ENCODE assay signal across 8 mouse cellular contexts in the genomic region with DNA sequence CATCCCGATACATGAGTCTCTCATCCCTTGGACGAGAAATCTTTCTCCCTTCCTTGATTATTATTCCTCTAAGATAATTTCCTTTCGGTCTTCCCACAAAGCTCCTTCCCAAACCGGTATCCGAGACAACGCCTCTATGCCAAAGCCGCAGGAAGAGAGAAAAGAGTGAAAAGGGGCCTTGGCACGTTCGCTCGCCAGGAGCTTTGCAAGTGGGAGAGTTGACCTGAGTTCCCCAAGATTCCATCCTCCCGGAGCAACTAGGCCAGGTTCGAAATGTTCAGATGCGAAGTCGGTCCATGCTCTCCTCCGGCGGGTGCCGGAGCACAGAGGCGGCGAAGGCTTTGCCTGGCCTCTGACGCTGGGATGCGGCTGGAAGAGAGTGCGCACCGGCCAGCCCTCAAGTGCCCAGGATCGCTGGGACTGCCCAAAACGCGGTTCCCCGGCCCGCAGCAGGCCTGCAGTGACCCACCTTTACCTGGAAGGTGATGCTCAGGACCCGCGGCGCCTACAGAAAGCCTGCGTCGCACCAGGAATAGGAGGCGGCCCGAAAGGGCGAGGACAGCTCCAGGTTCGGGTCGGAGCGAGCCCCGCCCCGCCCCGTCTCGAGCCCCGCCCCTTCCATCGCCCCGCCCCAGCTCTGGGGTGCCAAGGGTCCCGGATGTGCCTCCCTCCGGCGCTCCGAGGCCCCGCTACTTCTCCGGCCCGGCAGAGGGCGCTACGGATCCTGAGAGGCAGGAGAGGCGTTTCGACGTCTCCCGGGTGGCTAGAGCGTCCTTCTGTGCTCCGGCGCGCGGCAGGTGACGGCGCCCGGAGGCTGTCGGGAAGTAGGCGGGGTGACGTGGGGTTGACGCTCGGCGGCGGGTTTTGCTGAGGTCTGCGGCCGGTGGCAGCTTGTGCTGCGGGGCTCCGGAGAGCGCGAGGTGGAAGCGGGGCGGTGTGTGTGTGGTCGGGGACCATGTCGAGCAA. TPM values are rescaled to one million over a fixed set of nuclear protein-coding genes. Genes with fewer than 3 reads are reported as not detected.
DNase-seq lines count a peak whose midpoint lies in the region; ATAC-seq and TF ChIP-seq lines count a peak whose summit lies in the region.

A gene (minus strand): TSS at position 623 of the 966 bp plus-strand sequence.
A gene (plus strand): TSS at position 827 of the 966 bp plus-strand sequence.

- H3K27me3 ChIP-seq in heart, embryonic 10.5 days (ENCODE audit: insufficient read depth, poor library complexity, severe bottlenecking) = no peaks in the 10 kb centered on the region
- H3K27me3 ChIP-seq in kidney, embryonic 15.5 days = no peaks in the 10 kb centered on the region

- H3K9ac ChIP-seq in kidney, embryonic 15.5 days = peak within 1 kb of the TSS; percentile 84

- H3K4me3 ChIP-seq in bone marrow macrophage, adult 2 months (ENCODE audit: insufficient read depth, low read length) = peak within 1 kb of the TSS; percentile 85
- peak within 1 kb of the TSS; percentile 83 for H3K4me3 ChIP-seq in embryonic fibroblast, embryonic 13.5 days (ENCODE audit: insufficient read depth, low read length)
- peak within 1 kb of the TSS; percentile 90 for H3K4me3 ChIP-seq in heart, embryonic 10.5 days
- peak within 1 kb of the TSS; percentile 90 for H3K4me3 ChIP-seq in kidney, embryonic 15.5 days (replicated peaks)

- peaks cover 18% of the 10 kb centered on the region for H3K4me1 ChIP-seq in bone marrow macrophage, adult 2 months (ENCODE audit: control insufficient read depth, insufficient read depth, low read length)
- H3K4me1 ChIP-seq in embryonic fibroblast, embryonic 13.5 days (ENCODE audit: control insufficient read depth, insufficient read depth, low read length) = peaks cover 3% of the 10 kb centered on the region; the same call in 1 of the 2 replicates
- peaks cover 7% of the 10 kb centered on the region; the same call in 1 of the 2 replicates for H3K4me1 ChIP-seq in heart, embryonic 10.5 days
- H3K4me1 ChIP-seq in kidney, embryonic 15.5 days = peaks cover 8% of the 10 kb centered on the region

- no peak; the same call in 1 of the 2 replicates for TF ChIP-seq CTCF in bone marrow macrophage, adult 2 months (IDR thresholded peaks at IDR 0.05; ENCODE audit: low read depth, low read length)
- peak; percentile 77 for TF ChIP-seq CTCF in embryonic fibroblast, embryonic 13.5 days (IDR thresholded peaks at IDR 0.05; ENCODE audit: borderline replicate concordance, insufficient read depth, low read length)

- peak; percentile 97 for ATAC-seq in kidney, embryonic 15.5 days (replicated peaks; ENCODE audit: low FRiP score)
- peak; percentile 96 for ATAC-seq in monocyte, adult 5-6 weeks (replicated peaks; ENCODE audit: insufficient number of reproducible peaks, low FRiP score, low TSS enrichment, poor library complexity, severe bottlenecking)

- DNase-seq in A20 (ENCODE audit: low read depth, low spot score) (peak; percentile 98), liver (peak; percentile 100)
- DNase-seq in heart, embryonic 10.5 days (ENCODE audit: low spot score) = peak; percentile 98
- DNase-seq in spleen, postnatal 4 days (ENCODE audit: low spot score in 2 of 2) = peak; percentile 99 to 100

- H3K36me3 ChIP-seq in heart, embryonic 10.5 days = peaks cover 3% of the 10 kb centered on the region; the same call in 1 of the 2 replicates
- H3K36me3 ChIP-seq in kidney, embryonic 15.5 days = peaks cover 7% of the 10 kb centered on the region; the same call in 1 of the 2 replicates

- no peak for TF ChIP-seq POLR2A in bone marrow macrophage, adult 2 months (IDR thresholded peaks at IDR 0.05; ENCODE audit: borderline replicate concordance, low read depth, low read length)
- TF ChIP-seq POLR2A in embryonic fibroblast, embryonic 13.5 days (IDR thresholded peaks at IDR 0.05; ENCODE audit: low read depth, low read length) = peak; percentile 78

- no peaks in the 10 kb centered on the region for H3K9me3 ChIP-seq in heart, embryonic 10.5 days
- no peaks in the 10 kb centered on the region for H3K9me3 ChIP-seq in kidney, embryonic 15.5 days (replicated peaks)

- H3K4me2 ChIP-seq in kidney, embryonic 15.5 days = peak within 1 kb of the TSS; percentile 80

- under 1% methylated on average over 72 of the region's 84 CpGs for WGBS in heart, embryonic 10.5 days
- WGBS in kidney, embryonic 15.5 days = under 1% methylated on average over 81 of the region's 84 CpGs

- H3K27ac ChIP-seq in bone marrow macrophage, adult 2 months (ENCODE audit: insufficient read depth, low read depth, low read length) = peak within 1 kb of the TSS; percentile 81
- no peak within 1 kb of the TSS for H3K27ac ChIP-seq in embryonic fibroblast, embryonic 13.5 days (ENCODE audit: insufficient read depth, low read length)
- H3K27ac ChIP-seq in heart, embryonic 10.5 days = peak within 1 kb of the TSS; percentile 93
- peak within 1 kb of the TSS; percentile 83 for H3K27ac ChIP-seq in kidney, embryonic 15.5 days

RNA-seq across cellular contexts. Expression of the first gene that starts in this region (rescaled TPM):
- 8.2 and 8.6 TPM in 2 replicates for polyA plus RNA-seq in bone marrow macrophage, adult 2 months (2012; ENCODE audit: insufficient read depth, insufficient read length, missing spikeins)
- 23.2 and 24.7 TPM in 2 replicates for polyA plus RNA-seq in embryonic fibroblast, embryonic 13.5 days (2011; ENCODE audit: insufficient read length, low read depth, missing spikeins)
- polyA plus RNA-seq in heart, embryonic 10.5 days (2016; fragmentation: Nextera tagmentation; extraction: Ambion mirVana) = 14.2 and 16.6 TPM in 2 replicates
- 14.6 and 16.8 TPM in 2 replicates for polyA plus RNA-seq in kidney, embryonic 15.5 days (2015; fragmentation: Nextera tagmentation; extraction: Ambion mirVana)
- 2.1 to 9.4 TPM (median 2.2 TPM) in 3 replicates for total RNA-seq in monocyte, adult 5-6 weeks (2017)

RNA-seq across cellular contexts. Expression of the second gene that starts in this region (rescaled TPM):
- polyA plus RNA-seq in bone marrow macrophage, adult 2 months (2012; ENCODE audit: insufficient read depth, insufficient read length, missing spikeins) = 55.4 and 57.3 TPM in 2 replicates
- polyA plus RNA-seq in embryonic fibroblast, embryonic 13.5 days (2011; ENCODE audit: insufficient read length, low read depth, missing spikeins) = 39.4 and 43.1 TPM in 2 replicates
- polyA plus RNA-seq in heart, embryonic 10.5 days (2016; fragmentation: Nextera tagmentation; extraction: Ambion mirVana) = 88.5 and 109 TPM in 2 replicates
- polyA plus RNA-seq in kidney, embryonic 15.5 days (2015; fragmentation: Nextera tagmentation; extraction: Ambion mirVana) = 95.2 and 101 TPM in 2 replicates
- total RNA-seq in monocyte, adult 5-6 weeks (2017) = 65.4 to 91.0 TPM (median 83.2 TPM) in 3 replicates
